Mouse (Mus musculus) hindbrain, embryonic 11.5 days (tissue): ENCODE measurements around the gene Sox1. TPM values are rescaled to one million over a fixed set of nuclear protein-coding genes. Genes with fewer than 3 reads are reported as not detected.

Source experiments
- ATAC-seq: fragments of 200-750 bp; cut with Nextera tagmentation; 2 replicates; pipeline ENCODE4 v1.8.0; 2017; ENCODE audit warnings: mild to moderate bottlenecking, moderate TSS enrichment, moderate library complexity; ENCODE audit not compliant: low FRiP score
- DNase-seq: peaks from one replicate; pipeline ENCODE4 v3.0.0-alpha.2; 2015; ENCODE audit warnings: low spot score
- H3K27ac ChIP-seq: fragments of 300-500 bp; sonication (generic); 2 replicates; pipeline ENCODE4 v1.5.1; 2014; ENCODE audit warnings: mild to moderate bottlenecking, low read depth, low read length
- H3K27me3 ChIP-seq: fragments of 300-500 bp; sonication (generic); 2 replicates; pipeline ENCODE4 v1.6.1; 2014; ENCODE audit warnings: mild to moderate bottlenecking, low read length, moderate library complexity, mixed read lengths; ENCODE audit not compliant: control insufficient read depth, insufficient read depth
- H3K36me3 ChIP-seq: fragments of 300-500 bp; sonication (generic); 2 replicates; pipeline ENCODE4 v1.6.1; 2014; ENCODE audit warnings: mild to moderate bottlenecking, low read length, moderate library complexity, mixed read lengths; ENCODE audit not compliant: control insufficient read depth, insufficient read depth
- H3K4me1 ChIP-seq: fragments of 300-500 bp; sonication (generic); replicated peaks from 2 replicates; pipeline ENCODE4 v1.6.1; 2014; ENCODE audit warnings: low read length, mixed read lengths; ENCODE audit not compliant: control insufficient read depth, insufficient read depth
- H3K4me2 ChIP-seq: fragments of 300-500 bp; sonication (generic); replicated peaks from 2 replicates; pipeline ENCODE4 v1.6.1; 2014; ENCODE audit warnings: mild to moderate bottlenecking, low read depth, low read length
- H3K4me3 ChIP-seq: fragments of 300-500 bp; sonication (generic); 2 replicates; pipeline ENCODE4 v1.5.1; 2014; ENCODE audit warnings: low read depth, low read length
- H3K9ac ChIP-seq: fragments of 300-500 bp; sonication (generic); 2 replicates; pipeline ENCODE4 v1.6.1; 2014; ENCODE audit warnings: low read depth, low read length
- H3K9me3 ChIP-seq: fragments of 300-500 bp; sonication (generic); 2 replicates; pipeline ENCODE4 v1.6.1; 2016; ENCODE audit warnings: low read length; ENCODE audit not compliant: control insufficient read depth
- WGBS: fragments of 180-500 bp; shearing (Covaris S2); extraction: QIAGEN DNeasy Blood & Tissue Kit; methylation state at CpG from one replicate; pipeline ENCODE4 v1.1.7; 2014; 5-methylcytosine and 5-hydroxymethylcytosine counted together
- polyA plus RNA-seq: library from polyadenylated mRNA; unstranded; fragments of >200 nt; fragmentation: Nextera tagmentation; extraction: Ambion mirVana; gene quantifications from 2 replicates; pipeline ENCODE4 v1.2.1, GENCODE M21; 2014

Gene Sox1
- polyA plus RNA-seq, 1 experiment from 2014 or later, result 5.5 TPM

GRCm38 (mm10) chr8:12368856-12369255, 26.2 kb upstream of the Sox1 start:
- no peak overlapping the region for H3K4me3 ChIP-seq
- no peaks in the 10 kb centered on the region for H3K27me3 ChIP-seq
- ATAC-seq, result no peak
- no peak overlapping the region for H3K9ac ChIP-seq
- WGBS, result 79% methylated on average over 6 of the region's 6 CpGs
- H3K9me3 ChIP-seq, result no peaks in the 10 kb centered on the region
- H3K4me2 ChIP-seq, result no peak overlapping the region
- no peaks in the 10 kb centered on the region for H3K36me3 ChIP-seq
- DNase-seq, result no peak
- no peaks in the 10 kb centered on the region for H3K4me1 ChIP-seq
- H3K27ac ChIP-seq, result no peak overlapping the region

- peaks cover 51% of the 10 kb centered on the region for H3K27me3 ChIP-seq
- no peak overlapping the region for H3K9ac ChIP-seq
- no peak overlapping the region for H3K27ac ChIP-seq
- peaks cover 13% of the 10 kb centered on the region for H3K4me1 ChIP-seq
- no peaks in the 10 kb centered on the region for H3K9me3 ChIP-seq
- H3K36me3 ChIP-seq, result no peaks in the 10 kb centered on the region
- H3K4me2 ChIP-seq, result no peak overlapping the region
- no peak overlapping the region for H3K4me3 ChIP-seq
- DNase-seq, result no peak
- ATAC-seq, result no peak
- WGBS, result 68% methylated on average over 3 of the region's 3 CpGs
These were observed 14.0 kb upstream of the Sox1 start for GRCm38 (mm10) chr8:12381111-12381510.

GRCm38 (mm10) chr8:12382707-12383561, 12.2 kb upstream of the Sox1 start:
- H3K27ac ChIP-seq, result no peak overlapping the region

GRCm38 (mm10) chr8:12383979-12384890, 10.9 kb upstream of the Sox1 start:
- H3K27me3 ChIP-seq, result peaks cover 79% of the 10 kb centered on the region
- H3K36me3 ChIP-seq, result no peaks in the 10 kb centered on the region
- H3K4me1 ChIP-seq, result peaks cover 18% of the 10 kb centered on the region
- H3K27ac ChIP-seq, result 0 out of 2 replicates have a peak overlapping the region, but pooled peaks have one; percentile 37
- DNase-seq (peak; percentile 74), ATAC-seq (peak; percentile 34; the same call in 1 of the 2 replicates)
- no peaks in the 10 kb centered on the region for H3K9me3 ChIP-seq
- H3K9ac ChIP-seq, result peak overlapping the region; percentile 57; the same call in 1 of the 2 replicates
- peak overlapping the region; percentile 80 for H3K4me2 ChIP-seq
- H3K4me3 ChIP-seq, result peak overlapping the region; percentile 30
- WGBS, result under 1% methylated on average over 34 of the region's 34 CpGs

More at GRCm38 (mm10) chr8:12382707-12383561, 12.2 kb upstream of the Sox1 start:
- H3K4me1 ChIP-seq, result peaks cover 18% of the 10 kb centered on the region
- no peak overlapping the region for H3K4me2 ChIP-seq
- no peaks in the 10 kb centered on the region for H3K36me3 ChIP-seq
- 3% methylated on average over 21 of the region's 21 CpGs for WGBS
- peaks cover 68% of the 10 kb centered on the region for H3K27me3 ChIP-seq
- ATAC-seq (no peak), DNase-seq (peak; percentile 53)
- H3K4me3 ChIP-seq, result 0 out of 2 replicates have a peak overlapping the region, but pooled peaks have one; percentile 6
- no peak overlapping the region for H3K9ac ChIP-seq
- H3K9me3 ChIP-seq, result no peaks in the 10 kb centered on the region

- WGBS, result under 1% methylated on average over 56 of the region's 57 CpGs
- Histone ChIP-seq H3K9me3 (no peaks in the 10 kb centered on the region), H3K36me3 (no peaks in the 10 kb centered on the region), H3K27me3 (peaks cover 82% of the 10 kb centered on the region), H3K4me2 (peak overlapping the region; percentile 80), H3K4me3 (peak overlapping the region; percentile 30), H3K27ac (peak overlapping the region; percentile 37; the same call in 1 of the 2 replicates), H3K4me1 (peaks cover 18% of the 10 kb centered on the region), H3K9ac (peak overlapping the region; percentile 57)
- ATAC-seq (peak; percentile 48), DNase-seq (no peak)
These were observed 10.0 kb upstream of the Sox1 start for GRCm38 (mm10) chr8:12384996-12385685.

- Histone ChIP-seq H3K36me3 (no peaks in the 10 kb centered on the region), H3K4me1 (peaks cover 18% of the 10 kb centered on the region), H3K4me2 (peak overlapping the region; percentile 80), H3K27me3 (peaks cover 79% of the 10 kb centered on the region), H3K27ac (peak overlapping the region; percentile 58), H3K4me3 (peak overlapping the region; percentile 30), H3K9me3 (no peaks in the 10 kb centered on the region), H3K9ac (peak overlapping the region; percentile 57)
- ATAC-seq, result peak; percentile 17; the same call in 1 of the 2 replicates
- DNase-seq, result peak; percentile 74
- WGBS, result under 1% methylated on average over 74 of the region's 74 CpGs
These were observed 9.2 kb upstream of the Sox1 start for GRCm38 (mm10) chr8:12385686-12386488.

- DNase-seq (peak; percentile 59), ATAC-seq (no peak)
- peaks cover 78% of the 10 kb centered on the region for H3K27me3 ChIP-seq
- peak overlapping the region; percentile 80; the same call in 1 of the 2 replicates for H3K4me2 ChIP-seq
- H3K9me3 ChIP-seq, result no peaks in the 10 kb centered on the region
- H3K9ac ChIP-seq, result no peak overlapping the region; the same call in 1 of the 2 replicates
- no peaks in the 10 kb centered on the region for H3K36me3 ChIP-seq
- no peak overlapping the region for H3K27ac ChIP-seq
- peak overlapping the region; percentile 30 for H3K4me3 ChIP-seq
- under 1% methylated on average over 32 of the region's 32 CpGs for WGBS
- H3K4me1 ChIP-seq, result peaks cover 18% of the 10 kb centered on the region
These were observed 8.4 kb upstream of the Sox1 start for GRCm38 (mm10) chr8:12386530-12387222.
